Mouse (Mus musculus): ENCODE measurements around the gene Duoxa2.

DNA sequence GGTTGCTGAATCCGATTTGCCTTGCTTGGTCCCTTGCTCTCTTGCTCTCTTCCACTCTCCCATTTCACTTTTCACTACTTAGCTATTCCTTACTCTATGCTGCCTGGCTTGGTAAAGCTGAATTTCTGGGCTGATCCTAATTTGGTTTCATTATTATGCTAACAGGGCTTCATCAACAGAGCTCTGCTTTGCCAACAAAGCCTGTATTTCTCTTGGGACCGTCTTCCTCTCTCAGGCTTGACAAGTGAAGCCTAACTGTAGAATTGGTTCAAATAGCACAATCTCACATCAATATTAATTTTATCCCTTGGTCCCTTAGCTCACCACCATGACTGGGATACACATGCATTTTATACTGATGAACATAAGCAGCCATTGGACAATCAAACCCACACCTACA is 12.9 kb downstream of the Duoxa2 start:
- no peak for TF ChIP-seq GATA1 (IDR thresholded peaks at IDR 0.05; ENCODE audit: low read length)
- TF ChIP-seq TAL1 (IDR thresholded peaks at IDR 0.05; ENCODE audit: low read length): no peak
